Mouse (Mus musculus) bone marrow, adult 2 months (tissue): ENCODE measurements around the gene Klhdc10. TPM values are rescaled to one million over a fixed set of nuclear protein-coding genes. Genes with fewer than 3 reads are reported as not detected.
A peak's percentile ranks its signal among the peaks of the same experiment; 100 is the strongest.
"Not testable (repeated sequence)": the region's sequence is repeated elsewhere in the genome, so short reads cannot be mapped to it uniquely, and the experiment has no call there.

Experiments
- H3K27ac ChIP-seq: fragments of 200-500 bp; 2 replicates; pipeline ENCODE4 v1.5.1; 2012; ENCODE audit warnings: low read depth, mild to moderate bottlenecking, control low read depth, inconsistent platforms, low read length; ENCODE audit not compliant: control insufficient read depth, poor library complexity, insufficient read depth
- H3K4me1 ChIP-seq: fragments of 200-500 bp; 2 replicates; pipeline ENCODE4 v1.6.1; 2011; ENCODE audit warnings: low read length; ENCODE audit not compliant: control insufficient read depth, insufficient read depth
- H3K4me3 ChIP-seq: fragments of 200-500 bp; replicated peaks from 2 replicates; pipeline ENCODE3; 2011; ENCODE audit warnings: mild to moderate bottlenecking, low read depth, low read length, control low read depth; ENCODE audit not compliant: control insufficient read depth
- CTCF ChIP-seq: fragments of 200-500 bp; IDR thresholded peaks from 2 replicates; pipeline ENCODE4 v1.5.1; 2011; ENCODE audit warnings: low read length, control low read depth; ENCODE audit not compliant: control insufficient read depth, insufficient read depth
- POLR2A ChIP-seq: fragments of 200-500 bp; IDR thresholded peaks from 2 replicates; pipeline ENCODE4 v1.6.1; 2011; ENCODE audit warnings: low read depth, mild to moderate bottlenecking, control low read depth, low read length, borderline replicate concordance; ENCODE audit not compliant: control insufficient read depth
- WGBS: fragments of 180-500 bp; shearing (Covaris S2); methylation state at CpG from one replicate; pipeline ENCODE4 v1.1.7; 2018; 5-methylcytosine and 5-hydroxymethylcytosine counted together
- polyA plus RNA-seq: library from polyadenylated mRNA; stranded (reverse); fragments of >200 nt; gene quantifications from 2 replicates; pipeline ENCODE4 v1.2.4, GENCODE M21; 2011; ENCODE audit warnings: low replicate concordance; ENCODE audit not compliant: missing spikeins, insufficient read depth, insufficient read length

Klhdc10 gene
- polyA plus RNA-seq, 1 experiment = 15.5 TPM

DNA sequence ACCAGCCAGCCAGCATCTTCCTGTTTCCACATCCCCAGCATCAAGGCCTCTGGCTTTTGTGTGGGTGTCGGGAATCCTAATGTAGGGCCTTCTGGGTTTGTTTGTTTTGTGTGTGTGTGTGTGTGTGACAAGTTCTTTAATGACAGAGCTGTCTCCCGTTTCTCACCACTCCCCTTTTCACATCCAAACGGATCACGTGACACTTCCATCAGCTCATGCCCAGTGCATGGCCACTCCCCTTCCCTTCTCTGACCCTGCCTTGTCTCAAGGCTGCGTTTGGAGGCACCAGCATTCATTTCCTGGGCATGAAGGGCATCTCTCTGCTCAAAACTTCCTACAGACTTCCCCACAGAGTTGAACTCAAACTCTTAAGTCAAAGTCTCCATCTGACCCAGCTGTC is 37.9 kb upstream of the Klhdc10 start:
- no peak overlapping the region for H3K4me3 ChIP-seq
- 49% methylated on average over 5 of the region's 5 CpGs for WGBS
- peaks cover 3% of the 10 kb centered on the region; the same call in 1 of the 2 replicates for H3K4me1 ChIP-seq
- no peak overlapping the region for H3K27ac ChIP-seq
- TF ChIP-seq POLR2A = no peak

- Histone ChIP-seq H3K27ac (no peak overlapping the region), H3K4me1 (no peaks in the 10 kb centered on the region), H3K4me3 (no peak overlapping the region)
- WGBS = 79% methylated on average over 3 of the region's 3 CpGs
- TF ChIP-seq CTCF (no peak), POLR2A (no peak)
Measured at GRCm38 (mm10) chr6:30369291-30369690, 32.4 kb upstream of the Klhdc10 start.

DNA sequence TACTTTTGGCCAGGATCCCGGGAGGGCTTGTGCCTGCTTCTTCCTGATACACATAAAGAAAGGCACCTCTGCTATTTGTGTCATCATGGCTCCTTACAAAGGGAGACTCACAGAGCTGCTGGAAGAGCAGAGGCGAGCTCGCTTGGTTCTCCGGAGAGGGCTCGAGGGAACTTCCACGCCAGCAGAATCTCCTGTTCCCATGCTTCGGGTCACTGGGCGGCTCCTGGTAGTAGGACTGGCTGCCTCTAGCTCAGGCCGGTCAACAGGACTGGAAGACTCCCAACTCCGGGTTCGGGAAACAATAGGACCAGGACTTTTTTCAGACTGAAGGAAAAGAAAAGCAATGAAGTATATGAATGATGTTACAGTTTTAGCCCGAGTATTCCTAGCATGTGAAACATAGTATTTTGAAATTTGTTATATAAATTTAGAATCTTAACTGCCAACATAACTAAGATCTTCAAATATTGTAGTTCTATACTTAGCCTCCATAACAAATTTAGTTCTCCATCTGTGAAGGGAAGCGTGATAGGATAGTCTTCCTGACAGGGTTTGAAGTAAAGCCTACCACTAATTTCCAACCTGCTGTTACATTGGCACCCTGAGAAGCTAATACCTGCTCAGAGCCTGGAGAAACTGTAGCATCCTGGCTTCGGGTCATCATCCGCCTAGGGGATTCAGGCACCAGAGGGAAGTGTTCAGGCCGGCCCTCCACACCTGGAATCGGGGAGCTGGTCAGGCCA is 28.9 kb upstream of the Klhdc10 start:
- Histone ChIP-seq H3K4me3 (no peak overlapping the region), H3K4me1 (no peaks in the 10 kb centered on the region), H3K27ac (no peak overlapping the region)
- no peak for TF ChIP-seq CTCF
- no peak for TF ChIP-seq POLR2A
- WGBS = 88% methylated on average over 17 of the region's 17 CpGs

DNA sequence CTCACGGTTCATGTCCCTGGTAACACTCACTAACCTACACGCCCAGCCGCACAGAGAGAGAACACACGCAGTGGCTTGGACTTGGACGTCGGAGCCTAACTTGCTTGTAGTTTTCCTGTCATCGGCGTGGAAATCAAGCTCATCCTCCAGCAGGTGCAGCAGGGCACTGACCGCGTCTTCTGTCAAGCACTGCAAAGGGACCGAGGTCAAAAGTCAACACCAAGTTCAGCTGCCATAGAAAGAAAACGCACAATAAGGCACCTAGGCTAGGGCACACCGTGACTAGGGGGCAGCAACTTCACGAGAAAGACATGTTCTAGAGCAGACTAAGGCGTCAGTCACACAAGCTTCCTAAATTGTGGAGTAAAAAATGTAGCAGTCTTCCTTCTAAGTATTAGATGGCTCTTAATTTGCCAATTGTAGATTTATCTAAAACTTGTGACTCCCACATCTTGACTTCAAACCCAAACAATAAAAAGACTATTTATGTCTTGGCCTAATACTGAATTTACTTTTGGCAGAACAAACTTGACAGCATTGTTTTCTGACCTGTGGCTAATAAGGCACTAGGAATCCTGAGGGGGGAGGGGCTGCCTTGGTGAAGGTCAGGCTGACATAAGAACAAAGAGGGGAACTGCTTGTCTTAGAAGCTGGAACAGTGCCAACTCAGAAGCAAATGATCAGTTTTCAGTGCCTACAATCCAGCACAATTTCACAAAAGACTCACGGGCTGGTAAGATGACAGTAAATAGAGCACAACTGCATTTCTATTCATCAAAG is 26.7 kb upstream of the Klhdc10 start:
- Histone ChIP-seq H3K27ac (no peak overlapping the region), H3K4me3 (no peak overlapping the region), H3K4me1 (no peaks in the 10 kb centered on the region)
- TF ChIP-seq POLR2A = no peak
- 93% methylated on average over 16 of the region's 16 CpGs for WGBS

DNA sequence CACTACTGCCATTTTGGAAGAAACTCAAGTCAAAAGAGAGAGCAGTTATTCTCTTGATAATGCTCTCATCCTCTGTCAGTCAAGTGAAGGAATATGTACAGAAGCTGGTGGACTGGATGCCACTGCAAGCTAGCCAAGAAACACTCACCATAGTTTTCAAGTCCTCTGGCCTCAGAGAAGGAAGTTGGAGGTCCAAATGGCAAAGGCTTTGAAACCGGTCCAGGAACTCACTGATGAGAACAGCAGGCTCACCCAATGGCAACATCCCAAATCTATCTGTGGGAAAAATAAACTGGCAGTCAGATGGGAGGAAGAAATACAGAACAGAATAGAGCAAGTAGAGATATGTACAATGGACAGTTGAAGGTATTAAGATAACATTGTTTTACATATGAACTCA is 25.9 kb upstream of the Klhdc10 start:
- TF ChIP-seq POLR2A = no peak
- no peak for TF ChIP-seq CTCF
- no peaks in the 10 kb centered on the region for H3K4me1 ChIP-seq
- H3K27ac ChIP-seq = no peak overlapping the region
- WGBS = 80% methylated on average over 1 of the region's 1 CpGs
- H3K4me3 ChIP-seq = no peak overlapping the region

DNA sequence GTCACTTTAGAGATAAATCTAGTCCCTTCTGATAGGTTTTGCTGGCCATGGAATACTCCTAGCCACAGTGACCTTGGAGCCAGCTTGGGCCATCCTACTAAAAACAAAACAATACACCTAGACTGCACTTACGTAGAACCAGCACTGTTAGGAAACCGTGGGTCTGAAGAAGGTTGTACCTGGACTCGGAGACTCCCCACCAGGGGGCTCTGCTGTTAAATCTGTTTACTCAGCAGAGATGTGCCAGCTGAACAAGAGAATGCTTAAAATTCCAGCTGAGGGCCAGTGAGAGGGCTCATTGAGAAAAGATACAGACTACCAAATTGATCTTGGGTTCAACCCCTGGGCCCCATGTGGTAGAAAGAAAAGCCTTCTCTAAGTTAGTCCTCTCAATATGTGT is 20.6 kb upstream of the Klhdc10 start:
- 74% methylated on average over 3 of the region's 3 CpGs for WGBS
- no peak for TF ChIP-seq CTCF
- TF ChIP-seq POLR2A = no peak
- H3K4me1 ChIP-seq = no peaks in the 10 kb centered on the region
- H3K27ac ChIP-seq = no peak overlapping the region
- H3K4me3 ChIP-seq = no peak overlapping the region

DNA sequence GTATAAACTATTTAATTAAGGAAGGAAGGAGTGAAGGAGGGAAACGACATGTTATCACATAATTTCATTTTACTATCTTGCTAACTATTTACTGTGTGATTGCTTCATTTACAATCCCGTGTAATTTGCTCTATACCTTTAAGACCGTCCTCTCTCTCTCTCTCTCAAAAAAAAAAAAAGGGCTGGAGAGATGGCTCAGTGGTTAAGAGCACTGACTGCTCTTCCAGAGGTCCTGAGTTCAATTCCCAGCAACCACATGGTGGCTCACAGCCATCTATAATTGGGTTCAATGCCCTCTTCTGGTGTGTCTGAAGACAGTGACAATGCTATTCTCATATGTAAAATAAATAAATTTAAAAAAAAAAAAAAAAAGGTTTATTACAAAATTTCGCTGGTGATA is 11.4 kb upstream of the Klhdc10 start:
- H3K27ac ChIP-seq, H3K4me1 ChIP-seq: not testable (repeated sequence)
- peak overlapping the region; percentile 99 for H3K4me3 ChIP-seq
- 15% methylated on average over 4 of the region's 4 CpGs for WGBS

DNA sequence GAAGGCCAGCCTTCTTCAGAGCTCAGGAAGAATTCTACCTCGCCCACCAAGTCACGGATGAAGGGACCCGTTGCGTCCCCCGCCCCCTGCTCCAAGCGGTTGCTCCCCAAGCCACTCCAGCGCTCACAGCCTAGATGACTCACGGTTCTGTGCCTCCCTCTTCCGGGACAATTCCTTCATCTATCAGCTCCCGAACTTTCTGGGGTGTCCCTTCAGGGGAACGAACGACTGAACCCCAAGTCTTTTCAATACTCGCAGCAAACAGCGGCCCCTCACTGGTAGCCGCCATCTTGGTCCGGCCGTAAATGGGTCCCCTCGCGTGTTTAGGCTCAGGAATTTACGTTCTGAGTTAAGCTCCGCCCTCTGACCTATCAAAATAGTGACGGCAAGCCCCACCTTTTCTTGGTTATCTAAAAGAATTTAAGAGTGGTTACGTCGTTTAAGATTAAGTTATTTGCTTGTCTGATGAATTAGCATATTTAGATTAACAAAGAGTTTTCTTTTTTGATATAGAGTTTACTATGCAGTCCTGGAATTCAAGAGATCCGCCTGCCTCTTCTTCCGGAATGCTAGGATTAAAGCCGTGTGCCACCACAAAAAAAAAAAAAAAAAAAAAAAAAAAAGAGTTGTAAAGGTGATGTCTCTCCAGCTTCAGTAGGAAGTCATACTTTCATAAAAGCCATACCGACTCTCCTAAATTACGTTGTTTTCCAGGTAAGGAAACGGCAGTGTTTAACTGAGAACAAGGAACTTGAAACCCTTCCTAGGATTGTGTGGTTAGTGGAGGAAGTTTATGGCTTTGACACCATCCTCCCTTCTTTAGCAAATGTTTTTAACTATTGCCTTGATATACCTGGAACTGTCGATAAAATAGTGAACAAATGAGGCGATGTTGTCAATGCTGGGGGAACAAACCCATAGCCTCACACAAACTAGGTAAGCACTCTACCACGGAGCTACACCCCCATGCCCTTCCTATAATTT is 10.7 kb upstream of the Klhdc10 start, which contains the start of gene Zc3hc1:
Gene Zc3hc1, minus strand, starts transcription at position 315 of the 984 bp plus-strand sequence.
- H3K4me1 ChIP-seq = no peaks in the 10 kb centered on the region; the same call in 1 of the 2 replicates
- 4% methylated on average over 33 of the region's 33 CpGs for WGBS
- H3K4me3 ChIP-seq = peak within 1 kb of the TSS; percentile 99
- TF ChIP-seq POLR2A (peak; percentile 46; the same call in 1 of the 2 replicates), CTCF (no peak)
- 0 out of 2 replicates have a peak within 1 kb of the TSS, but pooled peaks have one; percentile 5 for H3K27ac ChIP-seq
